Mouse (Mus musculus): ENCODE data around the gene Cmss1. TPM values are rescaled to one million over a fixed set of nuclear protein-coding genes. Genes with fewer than 3 reads are reported as not detected.

Cmss1 gene
- polyA plus RNA-seq, 1 experiment from 2014 or later: 58.1 TPM

DNA sequence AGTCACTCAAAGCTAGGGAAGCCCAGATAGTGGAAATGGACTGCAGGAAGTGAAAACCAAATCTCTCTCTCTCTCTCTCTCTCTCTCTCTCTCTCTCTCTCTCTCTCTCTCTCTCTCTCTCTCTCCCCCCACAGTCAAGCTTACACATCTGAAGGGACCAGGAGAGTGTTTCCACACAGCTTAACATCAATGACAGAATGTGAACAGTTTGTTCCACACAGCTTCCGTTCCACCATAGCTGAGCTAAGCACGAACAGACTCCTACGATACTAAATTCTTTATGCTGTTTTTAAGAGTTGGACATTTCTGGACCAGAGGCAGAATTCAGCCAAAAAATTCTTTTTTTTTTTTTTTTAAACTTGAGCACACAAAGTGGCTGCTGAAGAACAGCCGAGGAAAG, 114.8 kb downstream of the Cmss1 start:
- WGBS: 90% methylated on average over 4 of the region's 4 CpGs
- Histone ChIP-seq H3K4me3 (replicated peaks) (no peak overlapping the region), H3K9ac (replicated peaks) (no peak overlapping the region), H3K4me1 (replicated peaks) (peaks cover 1% of the 10 kb centered on the region; the same call in 1 of the 2 replicates), H3K36me3 (no peaks in the 10 kb centered on the region), H3K27ac (no peak overlapping the region), H3K9me3 (no peaks in the 10 kb centered on the region), H3K27me3 (no peaks in the 10 kb centered on the region), H3K4me2 (no peak overlapping the region)
- no peak for ATAC-seq (ENCODE audit: insufficient number of reproducible peaks, insufficient read depth, low FRiP score, low TSS enrichment, low read depth)

DNA sequence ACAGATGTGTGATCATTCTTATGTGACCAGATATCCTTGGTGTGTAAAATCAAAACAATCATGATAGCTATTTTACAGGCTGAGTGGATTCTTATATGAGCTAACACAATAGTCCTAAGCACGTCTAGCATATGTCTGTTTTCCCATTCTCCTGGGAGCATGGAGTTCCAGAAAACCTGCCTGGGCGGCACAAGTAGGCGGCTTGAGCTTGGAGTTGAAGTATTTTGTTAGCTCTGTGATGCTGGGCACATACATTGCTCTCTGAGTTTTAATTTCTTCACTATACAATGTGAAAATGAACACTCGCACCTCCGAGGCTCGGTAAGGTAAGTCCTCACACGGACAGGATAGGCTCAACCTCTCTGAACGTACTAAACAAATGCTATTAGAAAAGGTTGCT, 116.0 kb downstream of the Cmss1 start:
- WGBS: 89% methylated on average over 8 of the region's 8 CpGs
- Histone ChIP-seq H3K27ac (no peak overlapping the region), H3K4me2 (no peak overlapping the region), H3K27me3 (no peaks in the 10 kb centered on the region), H3K9ac (replicated peaks) (no peak overlapping the region), H3K4me1 (replicated peaks) (peaks cover 5% of the 10 kb centered on the region; the same call in 1 of the 2 replicates), H3K4me3 (replicated peaks) (no peak overlapping the region), H3K9me3 (no peaks in the 10 kb centered on the region), H3K36me3 (no peaks in the 10 kb centered on the region)
- no peak for ATAC-seq (ENCODE audit: insufficient number of reproducible peaks, insufficient read depth, low FRiP score, low TSS enrichment, low read depth)

DNA sequence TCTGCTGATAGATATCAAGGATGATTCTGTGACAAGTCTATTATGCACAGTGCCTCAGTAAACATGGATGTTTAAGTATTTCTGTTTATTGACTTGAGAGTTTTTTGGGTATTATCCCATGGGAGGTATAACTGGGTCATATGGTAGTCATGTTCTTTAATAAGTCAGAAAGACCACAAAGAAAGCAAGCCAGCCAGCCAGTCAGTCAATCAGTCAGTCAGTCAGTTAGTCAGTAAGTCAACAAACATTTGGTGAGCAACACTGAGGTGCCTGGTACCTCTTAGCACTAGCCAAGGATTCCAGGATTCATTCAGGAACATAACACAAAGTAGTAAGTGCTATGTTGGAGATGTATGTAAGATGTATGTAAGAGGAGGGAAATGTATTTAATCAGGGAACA, 118.0 kb downstream of the Cmss1 start:
- no peak overlapping the region for H3K4me3 ChIP-seq (replicated peaks)
- ATAC-seq (ENCODE audit: insufficient number of reproducible peaks, insufficient read depth, low FRiP score, low TSS enrichment, low read depth): no peak
- no peaks in the 10 kb centered on the region for H3K9me3 ChIP-seq
- no peak overlapping the region for H3K4me2 ChIP-seq
- H3K36me3 ChIP-seq: no peaks in the 10 kb centered on the region
- H3K9ac ChIP-seq (replicated peaks): no peak overlapping the region
- H3K4me1 ChIP-seq (replicated peaks): peaks cover 15% of the 10 kb centered on the region
- H3K27ac ChIP-seq: no peak overlapping the region
- H3K27me3 ChIP-seq: no peaks in the 10 kb centered on the region

DNA sequence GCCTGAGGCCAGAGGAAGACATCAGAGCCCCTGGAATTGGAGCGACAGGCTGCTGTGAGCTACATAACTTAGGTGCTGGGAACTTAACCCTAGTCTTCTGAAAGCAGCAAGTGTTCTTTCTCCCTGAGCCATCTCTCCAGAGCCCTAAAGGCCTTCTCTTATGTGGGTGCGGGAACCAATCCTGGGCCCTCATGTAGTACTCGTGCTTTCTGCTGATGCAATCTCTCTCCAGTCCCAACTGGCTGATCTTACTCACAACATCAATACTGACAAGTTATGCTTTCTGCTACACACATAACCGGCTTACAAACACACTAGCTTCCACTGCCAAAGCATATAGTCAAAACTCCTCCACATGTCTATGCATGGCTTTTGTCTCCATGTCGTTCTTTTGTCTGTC, 120.4 kb downstream of the Cmss1 start:
- no peak for ATAC-seq (ENCODE audit: insufficient number of reproducible peaks, insufficient read depth, low FRiP score, low TSS enrichment, low read depth)
- WGBS: 89% methylated on average over 5 of the region's 5 CpGs
- Histone ChIP-seq H3K9me3 (no peaks in the 10 kb centered on the region), H3K4me2 (no peak overlapping the region), H3K9ac (replicated peaks) (no peak overlapping the region), H3K27me3 (no peaks in the 10 kb centered on the region), H3K4me3 (replicated peaks) (no peak overlapping the region), H3K36me3 (no peaks in the 10 kb centered on the region), H3K4me1 (replicated peaks) (peaks cover 22% of the 10 kb centered on the region), H3K27ac (no peak overlapping the region)

DNA sequence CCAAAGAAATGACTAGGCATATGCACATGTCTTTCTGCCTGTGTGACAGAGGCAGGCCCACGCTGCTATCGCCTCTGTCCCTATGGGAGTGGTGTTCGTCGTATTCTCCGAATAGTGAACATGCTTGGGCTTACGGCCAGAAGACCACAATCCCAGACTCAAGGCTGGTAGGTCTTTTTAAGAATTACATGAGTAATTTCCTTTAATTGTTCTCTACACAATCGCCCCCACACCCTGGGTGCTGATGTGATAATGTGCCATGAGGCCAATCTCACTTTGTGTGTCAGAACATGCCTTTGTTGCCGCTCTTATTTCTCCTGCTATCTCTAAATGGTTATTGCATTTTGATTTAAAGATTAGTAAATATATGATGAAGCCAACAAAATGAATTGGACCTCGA, 121.4 kb downstream of the Cmss1 start:
- no peak overlapping the region for H3K4me2 ChIP-seq
- no peaks in the 10 kb centered on the region for H3K36me3 ChIP-seq
- peaks cover 22% of the 10 kb centered on the region for H3K4me1 ChIP-seq (replicated peaks)
- no peaks in the 10 kb centered on the region for H3K9me3 ChIP-seq
- H3K27me3 ChIP-seq: no peaks in the 10 kb centered on the region
- H3K4me3 ChIP-seq (replicated peaks): no peak overlapping the region
- H3K27ac ChIP-seq: no peak overlapping the region
- H3K9ac ChIP-seq (replicated peaks): no peak overlapping the region
- no peak for ATAC-seq (ENCODE audit: insufficient number of reproducible peaks, insufficient read depth, low FRiP score, low TSS enrichment, low read depth)
- WGBS: 85% methylated on average over 9 of the region's 9 CpGs

DNA sequence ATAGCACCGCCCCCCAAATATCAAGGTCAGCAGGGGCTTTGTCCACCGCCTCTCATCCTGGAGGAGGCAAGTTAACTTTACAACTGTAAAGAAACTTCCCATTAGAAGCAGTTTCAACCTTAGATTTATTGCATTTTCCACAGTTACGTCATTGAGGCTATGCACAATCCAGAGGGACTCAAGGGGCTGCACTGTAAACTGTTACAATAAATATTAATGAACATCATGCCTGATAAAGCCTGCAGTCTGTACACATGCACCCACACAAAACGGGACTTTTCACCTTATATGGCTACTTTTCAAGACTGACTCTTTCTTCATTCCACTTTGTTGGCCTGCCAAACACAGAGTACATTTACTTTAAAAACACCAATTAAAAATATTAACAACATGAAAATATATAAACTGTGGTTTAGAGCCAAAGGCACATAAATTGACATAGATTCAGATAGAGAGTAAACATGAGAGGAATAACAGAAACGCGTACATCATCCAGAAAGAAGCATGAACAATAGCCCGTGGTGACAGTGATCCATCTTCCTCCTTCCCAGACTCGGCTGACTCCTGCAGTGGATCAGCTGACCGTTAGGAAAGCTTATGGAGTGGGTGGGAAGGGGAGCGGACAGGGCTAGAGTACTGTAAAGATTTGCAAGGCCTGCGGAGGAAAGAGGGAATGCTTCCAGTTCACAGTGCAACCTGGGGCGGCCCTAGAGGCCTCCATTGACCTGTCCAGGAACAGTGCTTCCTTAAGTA, 122.4 kb downstream of the Cmss1 start:
- Histone ChIP-seq H3K9ac (replicated peaks) (no peak overlapping the region), H3K27me3 (no peaks in the 10 kb centered on the region), H3K9me3 (no peaks in the 10 kb centered on the region), H3K4me1 (replicated peaks) (peaks cover 22% of the 10 kb centered on the region), H3K36me3 (no peaks in the 10 kb centered on the region), H3K27ac (peak overlapping the region; percentile 86), H3K4me3 (replicated peaks) (no peak overlapping the region), H3K4me2 (no peak overlapping the region)
- ATAC-seq (ENCODE audit: insufficient number of reproducible peaks, insufficient read depth, low FRiP score, low TSS enrichment, low read depth): peak; percentile 92
- WGBS: 53% methylated on average over 12 of the region's 12 CpGs

DNA sequence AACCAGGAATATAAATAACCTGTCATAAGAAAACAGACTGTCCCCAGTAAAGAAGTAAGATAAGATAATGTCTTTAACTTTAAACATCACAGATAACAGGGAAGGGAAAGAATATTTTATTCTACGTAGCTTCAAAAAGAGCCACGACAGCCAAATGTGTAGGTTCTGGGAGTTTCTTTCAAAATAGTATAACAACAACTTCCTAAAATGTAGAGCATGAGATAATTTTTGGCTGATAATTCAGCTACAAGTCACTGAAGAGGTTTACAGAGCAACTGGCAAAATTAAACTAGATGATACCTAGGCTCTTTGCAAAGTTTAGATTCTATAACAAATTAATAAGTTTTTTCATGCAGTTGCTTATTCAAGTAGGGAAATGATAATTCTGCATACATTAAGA, 123.2 kb downstream of the Cmss1 start:
- Histone ChIP-seq H3K4me2 (no peak overlapping the region), H3K27me3 (no peaks in the 10 kb centered on the region), H3K9ac (replicated peaks) (no peak overlapping the region), H3K36me3 (no peaks in the 10 kb centered on the region), H3K27ac (no peak overlapping the region), H3K9me3 (no peaks in the 10 kb centered on the region), H3K4me1 (replicated peaks) (peaks cover 22% of the 10 kb centered on the region), H3K4me3 (replicated peaks) (no peak overlapping the region)
- 85% methylated on average over 2 of the region's 2 CpGs for WGBS
- ATAC-seq (ENCODE audit: insufficient number of reproducible peaks, insufficient read depth, low FRiP score, low TSS enrichment, low read depth): no peak

DNA sequence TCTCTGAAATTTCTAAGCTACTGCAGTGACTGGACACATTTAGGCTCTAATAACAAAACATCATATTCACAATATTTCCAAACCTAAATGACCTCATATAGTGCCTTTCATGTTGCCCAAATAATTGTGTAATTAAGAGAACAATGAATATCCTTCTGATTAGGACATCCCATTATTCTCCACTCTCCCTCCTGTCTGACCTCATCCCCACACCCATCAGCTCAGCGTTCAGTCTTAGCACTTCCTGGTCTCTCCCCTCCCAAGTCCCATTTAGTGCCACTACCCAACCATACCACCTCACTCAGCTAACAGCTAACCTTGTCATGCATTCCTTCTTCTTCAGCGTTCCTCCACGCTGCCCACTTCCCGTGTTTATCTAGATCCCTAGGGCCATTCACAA, 123.8 kb downstream of the Cmss1 start:
- no peaks in the 10 kb centered on the region for H3K36me3 ChIP-seq
- ATAC-seq (ENCODE audit: insufficient number of reproducible peaks, insufficient read depth, low FRiP score, low TSS enrichment, low read depth): no peak
- no peak overlapping the region for H3K27ac ChIP-seq
- no peak overlapping the region for H3K4me3 ChIP-seq (replicated peaks)
- H3K4me2 ChIP-seq: no peak overlapping the region
- 80% methylated on average over 4 of the region's 4 CpGs for WGBS
- no peak overlapping the region for H3K9ac ChIP-seq (replicated peaks)
- H3K9me3 ChIP-seq: no peaks in the 10 kb centered on the region
- H3K27me3 ChIP-seq: no peaks in the 10 kb centered on the region
- peaks cover 22% of the 10 kb centered on the region for H3K4me1 ChIP-seq (replicated peaks)

DNA sequence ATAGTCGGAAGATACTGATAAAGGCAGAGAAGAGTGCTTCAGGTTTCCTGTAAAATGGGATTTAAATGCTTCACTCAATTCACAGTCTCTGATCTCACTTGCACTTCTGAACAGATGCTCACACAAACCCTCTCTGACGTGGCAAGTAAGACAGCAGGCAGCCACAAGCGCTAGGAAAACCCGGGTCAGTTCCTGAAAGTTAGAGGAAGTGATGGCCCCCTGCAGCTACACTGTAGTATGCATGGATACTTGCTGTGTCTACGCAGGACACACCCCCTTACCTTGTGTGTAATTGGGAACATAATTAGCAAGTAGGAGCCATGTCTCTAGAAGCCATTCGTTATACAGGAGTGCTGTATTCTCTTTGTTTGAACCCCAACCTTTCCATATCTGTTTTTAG, 124.4 kb downstream of the Cmss1 start:
- H3K27ac ChIP-seq: no peak overlapping the region
- H3K4me2 ChIP-seq: no peak overlapping the region
- no peak overlapping the region for H3K9ac ChIP-seq (replicated peaks)
- no peaks in the 10 kb centered on the region for H3K36me3 ChIP-seq
- no peak for ATAC-seq (ENCODE audit: insufficient number of reproducible peaks, insufficient read depth, low FRiP score, low TSS enrichment, low read depth)
- H3K4me1 ChIP-seq (replicated peaks): peaks cover 22% of the 10 kb centered on the region
- H3K9me3 ChIP-seq: no peaks in the 10 kb centered on the region
- no peaks in the 10 kb centered on the region for H3K27me3 ChIP-seq
- no peak overlapping the region for H3K4me3 ChIP-seq (replicated peaks)
- 52% methylated on average over 6 of the region's 6 CpGs for WGBS

DNA sequence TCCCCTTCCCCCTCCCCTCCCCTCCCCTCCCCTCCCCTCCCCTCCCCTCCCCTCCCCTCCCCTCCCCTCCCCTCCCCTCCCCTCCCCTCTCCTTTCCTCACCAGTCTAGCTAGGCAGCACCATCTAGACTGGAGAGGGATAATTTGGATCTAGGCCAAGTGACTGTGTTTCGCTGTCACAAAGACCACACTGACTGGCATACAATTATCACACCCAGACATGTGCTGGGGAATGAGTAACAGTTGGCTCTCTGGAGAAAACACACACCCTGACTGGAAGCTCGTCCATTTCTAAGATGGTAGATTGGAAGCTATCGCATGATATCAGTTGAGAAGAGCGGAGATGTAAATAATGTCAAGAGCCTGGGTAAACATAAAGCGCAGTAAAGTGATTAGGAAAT, 126.9 kb downstream of the Cmss1 start:
- 85% methylated on average over 5 of the region's 5 CpGs for WGBS
- no peaks in the 10 kb centered on the region for H3K36me3 ChIP-seq
- ATAC-seq (ENCODE audit: insufficient number of reproducible peaks, insufficient read depth, low FRiP score, low TSS enrichment, low read depth): no peak

DNA sequence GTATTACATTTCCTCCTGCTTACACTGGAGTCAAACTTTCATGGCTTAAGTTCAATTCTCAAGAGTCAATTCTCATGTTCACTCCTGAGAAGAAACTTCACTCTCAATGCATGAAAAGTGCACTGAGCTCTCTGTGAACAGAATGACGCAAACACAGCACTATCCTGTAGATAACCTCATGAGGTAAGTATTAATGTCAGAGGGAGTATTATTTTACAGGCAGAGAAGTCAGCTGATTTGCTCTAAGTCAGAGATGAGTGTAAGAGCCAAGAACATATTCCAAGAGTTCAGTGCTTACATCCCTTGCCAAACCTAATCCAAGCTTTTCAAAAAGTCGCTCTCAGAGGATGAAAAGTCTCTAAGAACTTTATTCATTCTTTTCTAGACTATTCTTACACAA, 128.2 kb downstream of the Cmss1 start:
- no peaks in the 10 kb centered on the region for H3K27me3 ChIP-seq
- ATAC-seq (ENCODE audit: insufficient number of reproducible peaks, insufficient read depth, low FRiP score, low TSS enrichment, low read depth): no peak
- no peak overlapping the region for H3K27ac ChIP-seq
- H3K4me3 ChIP-seq (replicated peaks): no peak overlapping the region
- 87% methylated on average over 2 of the region's 2 CpGs for whole genome bisulfite sequencing
- no peak overlapping the region for H3K9ac ChIP-seq (replicated peaks)
- no peaks in the 10 kb centered on the region for H3K36me3 ChIP-seq
- peaks cover 13% of the 10 kb centered on the region for H3K4me1 ChIP-seq (replicated peaks)
- no peak overlapping the region for H3K4me2 ChIP-seq
- H3K9me3 ChIP-seq: 0 out of 2 replicates have a peak, but pooled peaks cover 6% of the 10 kb centered on the region

More for the DNA sequence above, 126.9 kb downstream of the Cmss1 start:
- 0 out of 2 replicates have a peak, but pooled peaks cover 6% of the 10 kb centered on the region for H3K9me3 ChIP-seq
- H3K27me3 ChIP-seq: no peaks in the 10 kb centered on the region
- H3K4me2 ChIP-seq: no peak overlapping the region
- H3K27ac ChIP-seq: no peak overlapping the region
- no peak overlapping the region for H3K9ac ChIP-seq (replicated peaks)
- H3K4me3 ChIP-seq (replicated peaks): no peak overlapping the region
- peaks cover 17% of the 10 kb centered on the region for H3K4me1 ChIP-seq (replicated peaks)
